Mouse (Mus musculus): ENCODE data around the gene Kcnk5. TPM values are rescaled to one million over a fixed set of nuclear protein-coding genes. Genes with fewer than 3 reads are reported as not detected.

The Kcnk5 gene
- polyA plus RNA-seq, 1 experiment from 2014 or later, result 8.9 TPM

DNA sequence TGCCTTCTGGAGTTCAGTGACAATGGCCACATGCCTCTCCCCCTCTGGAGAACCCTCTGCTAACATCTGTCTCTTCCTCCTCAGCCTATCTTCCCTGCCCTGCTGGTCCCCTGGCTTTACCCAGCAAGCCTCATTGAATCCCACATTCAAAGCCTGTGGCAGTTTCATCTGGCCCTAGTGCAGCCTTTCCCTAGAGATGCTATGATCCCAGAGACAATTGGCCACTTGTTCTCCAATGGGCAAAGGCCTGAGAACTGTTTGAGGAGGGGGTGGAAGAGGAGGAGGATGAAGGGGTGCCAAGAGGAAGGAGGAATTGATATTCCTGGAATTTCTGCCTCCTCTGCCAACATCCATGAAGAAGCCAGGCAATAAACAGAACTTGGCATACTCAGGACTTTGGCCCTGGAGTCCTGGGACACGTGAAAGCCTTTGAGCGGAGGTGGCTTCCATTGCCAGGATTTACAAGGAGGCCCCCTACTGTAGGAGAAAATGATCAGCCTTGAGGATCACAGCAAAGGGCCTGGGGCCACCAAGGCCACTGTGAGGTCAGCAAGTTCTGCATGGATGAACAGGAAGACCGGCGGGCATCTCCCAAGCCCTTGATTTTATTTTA is 11.6 kb upstream of the Kcnk5 start:
- Histone ChIP-seq H3K27ac (no peak overlapping the region), H3K36me3 (no peaks in the 10 kb centered on the region), H3K4me1 (peaks cover 14% of the 10 kb centered on the region), H3K27me3 (replicated peaks) (no peaks in the 10 kb centered on the region), H3K9me3 (replicated peaks) (no peaks in the 10 kb centered on the region), H3K4me2 (no peak overlapping the region), H3K9ac (no peak overlapping the region), H3K4me3 (no peak overlapping the region)
- 81% methylated on average over 4 of the region's 4 CpGs for WGBS (ENCODE audit: insufficient replicate concordance)
- ATAC-seq, result no peak

DNA sequence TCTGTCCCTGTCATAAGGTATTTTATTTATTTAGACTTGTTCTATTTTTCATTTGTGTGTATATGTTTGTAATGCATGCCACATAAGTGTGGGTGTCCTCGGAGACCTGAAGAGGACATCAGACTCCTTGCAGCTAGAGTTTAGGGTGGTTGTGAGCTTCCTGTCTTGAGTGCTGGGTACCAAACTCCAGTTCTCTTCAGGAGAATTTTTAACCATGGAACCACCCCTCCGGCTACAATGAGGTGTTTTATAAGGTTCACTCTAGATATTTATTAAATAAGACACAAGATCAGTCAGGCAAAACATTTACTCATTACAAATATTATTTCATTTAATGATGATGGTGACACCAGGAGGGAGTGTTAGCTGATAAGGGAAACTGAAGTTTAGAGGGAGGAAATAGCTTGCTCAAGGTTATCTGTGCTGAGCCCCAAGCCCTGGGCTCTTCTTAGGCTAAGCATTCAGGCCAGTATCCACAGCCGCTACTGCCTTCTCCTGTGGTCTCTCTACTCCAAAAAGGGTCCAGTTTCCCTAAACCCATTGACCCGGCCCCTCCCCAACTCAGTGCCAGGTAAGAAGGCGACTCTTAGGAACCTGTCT is 9.6 kb upstream of the Kcnk5 start:
- Histone ChIP-seq H3K9me3 (replicated peaks) (no peaks in the 10 kb centered on the region), H3K4me3 (no peak overlapping the region), H3K4me1 (peaks cover 14% of the 10 kb centered on the region), H3K36me3 (no peaks in the 10 kb centered on the region), H3K9ac (no peak overlapping the region), H3K27ac (no peak overlapping the region), H3K4me2 (no peak overlapping the region), H3K27me3 (replicated peaks) (no peaks in the 10 kb centered on the region)
- WGBS (ENCODE audit: insufficient replicate concordance), result 55% methylated on average over 5 of the region's 5 CpGs
- ATAC-seq, result no peak

DNA sequence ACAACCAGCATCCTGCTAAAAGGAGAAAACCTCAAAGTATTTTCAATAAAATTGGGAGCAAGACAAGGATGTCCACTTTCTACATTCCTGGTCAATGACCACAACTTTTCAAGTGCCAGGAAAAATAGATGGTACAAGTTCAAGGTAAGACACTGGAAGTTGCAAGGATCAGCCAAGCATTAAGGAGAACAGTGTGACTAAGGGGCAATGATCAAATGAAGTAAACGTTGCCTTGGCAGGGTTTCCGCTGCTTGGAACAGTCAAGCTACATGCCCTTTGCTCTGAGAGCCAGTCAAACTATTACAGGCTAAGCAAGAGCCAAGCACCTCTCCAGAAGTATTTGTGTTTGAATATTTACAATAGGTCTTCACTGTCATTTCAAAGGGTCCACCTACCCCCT is 8.1 kb upstream of the Kcnk5 start:
- H3K4me1 ChIP-seq, result peaks cover 11% of the 10 kb centered on the region
- no peak for ATAC-seq
- no peaks in the 10 kb centered on the region for H3K27me3 ChIP-seq (replicated peaks)
- no peak overlapping the region for H3K27ac ChIP-seq
- no peaks in the 10 kb centered on the region for H3K36me3 ChIP-seq
- no peaks in the 10 kb centered on the region for H3K9me3 ChIP-seq (replicated peaks)
- WGBS (ENCODE audit: insufficient replicate concordance), result 64% methylated on average over 2 of the region's 2 CpGs
- H3K4me3 ChIP-seq, result no peak overlapping the region
- H3K4me2 ChIP-seq, result no peak overlapping the region
- no peak overlapping the region for H3K9ac ChIP-seq

DNA sequence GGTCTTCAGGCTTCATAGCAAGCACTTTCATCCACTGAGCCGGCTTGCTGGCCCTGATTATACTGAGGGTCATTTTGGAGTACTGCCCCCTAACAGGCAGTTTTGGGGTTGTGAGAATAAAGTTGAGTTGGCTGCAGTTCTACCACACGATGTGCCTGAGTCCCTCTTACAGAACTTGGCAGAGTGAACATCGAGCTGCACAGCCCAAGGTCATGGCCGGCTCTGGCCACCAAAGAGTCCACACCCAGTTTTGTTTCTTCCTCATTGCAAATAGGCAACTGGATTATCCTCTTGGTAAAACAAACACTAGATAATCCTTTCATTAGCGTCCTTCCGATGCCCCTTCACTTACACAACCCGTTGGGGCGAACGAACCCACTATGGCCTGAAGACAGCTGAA is 3.8 kb upstream of the Kcnk5 start:
- ATAC-seq, result no peak
- no peaks in the 10 kb centered on the region for H3K9me3 ChIP-seq (replicated peaks)
- WGBS (ENCODE audit: insufficient replicate concordance), result 66% methylated on average over 9 of the region's 9 CpGs
- no peak overlapping the region for H3K27ac ChIP-seq
- H3K4me3 ChIP-seq, result no peak overlapping the region
- peaks cover 15% of the 10 kb centered on the region for H3K4me1 ChIP-seq
- no peaks in the 10 kb centered on the region for H3K27me3 ChIP-seq (replicated peaks)
- H3K36me3 ChIP-seq, result no peaks in the 10 kb centered on the region
- H3K4me2 ChIP-seq, result no peak overlapping the region
- no peak overlapping the region for H3K9ac ChIP-seq

DNA sequence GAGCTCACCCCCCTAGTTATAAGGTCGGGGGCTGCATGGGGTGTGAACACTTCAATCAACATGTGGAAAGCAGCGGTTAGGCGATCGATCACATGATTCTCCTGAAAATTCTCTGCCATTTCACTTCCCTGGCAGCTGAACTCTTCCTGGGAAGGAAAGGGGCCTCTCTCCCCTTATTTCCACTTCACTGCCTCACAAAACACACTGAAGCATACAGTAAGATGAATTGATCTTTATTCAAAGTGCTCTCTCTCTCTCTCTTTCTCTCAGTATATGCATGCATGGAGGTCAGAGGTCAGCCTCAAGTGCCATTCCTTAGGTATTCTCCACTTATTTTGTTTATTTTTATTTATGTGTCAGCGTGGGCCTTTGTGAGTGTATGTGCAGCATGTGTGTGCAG is 2.1 kb upstream of the Kcnk5 start:
- Histone ChIP-seq H3K4me3 (no peak overlapping the region), H3K9ac (no peak overlapping the region), H3K9me3 (replicated peaks) (no peaks in the 10 kb centered on the region), H3K4me2 (no peak overlapping the region), H3K27me3 (replicated peaks) (no peaks in the 10 kb centered on the region), H3K36me3 (no peaks in the 10 kb centered on the region), H3K4me1 (peaks cover 32% of the 10 kb centered on the region), H3K27ac (no peak overlapping the region)
- 65% methylated on average over 5 of the region's 5 CpGs for WGBS (ENCODE audit: insufficient replicate concordance)
- ATAC-seq, result no peak

DNA sequence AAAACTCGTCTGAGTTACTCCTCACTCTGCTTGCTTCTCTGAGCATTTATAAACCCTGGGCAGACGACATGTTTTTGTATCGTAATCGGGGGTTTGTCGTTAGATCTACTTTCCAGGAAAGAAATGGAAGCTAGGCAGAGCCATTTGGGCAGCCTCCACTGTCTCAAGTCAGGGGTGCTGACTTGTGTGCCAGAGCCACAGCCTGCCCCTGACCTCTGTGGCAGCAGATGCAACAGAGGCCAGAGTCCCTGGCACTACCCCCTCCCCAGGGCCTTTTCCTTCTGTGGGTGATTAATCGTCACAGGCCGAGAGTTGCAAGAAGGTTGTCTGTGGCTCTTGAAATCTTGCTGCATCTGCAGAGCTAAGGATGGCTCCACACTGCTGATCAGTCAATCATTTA is 987 bp upstream of the Kcnk5 start:
- WGBS (ENCODE audit: insufficient replicate concordance), result 73% methylated on average over 7 of the region's 7 CpGs
- H3K4me2 ChIP-seq, result no peak overlapping the region
- no peak overlapping the region for H3K4me3 ChIP-seq
- ATAC-seq, result no peak
- H3K36me3 ChIP-seq, result peaks cover 3% of the 10 kb centered on the region
- H3K9me3 ChIP-seq (replicated peaks), result no peaks in the 10 kb centered on the region
- peaks cover 43% of the 10 kb centered on the region for H3K4me1 ChIP-seq
- no peak overlapping the region; the same call in 1 of the 2 replicates for H3K9ac ChIP-seq
- no peak overlapping the region for H3K27ac ChIP-seq
- no peaks in the 10 kb centered on the region for H3K27me3 ChIP-seq (replicated peaks)

DNA sequence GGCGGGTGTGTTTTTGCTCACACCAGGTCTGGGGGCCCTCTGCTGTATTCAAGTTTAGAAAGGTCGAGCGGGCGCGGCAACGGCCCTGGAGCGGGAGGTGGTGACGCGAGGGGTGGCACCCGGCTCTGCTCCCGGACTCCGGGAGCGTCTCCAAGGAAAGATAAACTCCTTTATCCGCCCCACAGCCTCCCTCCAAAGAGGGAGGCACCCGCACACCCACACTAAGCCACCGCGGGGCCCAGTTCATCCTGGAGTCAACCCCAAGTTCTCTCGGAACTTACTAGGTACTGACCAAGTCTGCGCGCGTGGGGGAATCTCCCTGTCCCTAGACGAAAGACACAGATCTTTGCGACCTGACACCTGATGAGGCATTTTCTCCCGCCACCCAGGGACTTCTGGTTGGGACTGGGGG is 852 bp downstream of the Kcnk5 start:
- Histone ChIP-seq H3K27ac (peak overlapping the region; percentile 77), H3K4me2 (peak overlapping the region; percentile 91), H3K36me3 (peaks cover 15% of the 10 kb centered on the region), H3K9ac (peak overlapping the region; percentile 78), H3K9me3 (replicated peaks) (no peaks in the 10 kb centered on the region), H3K27me3 (replicated peaks) (no peaks in the 10 kb centered on the region), H3K4me3 (peak overlapping the region; percentile 70), H3K4me1 (peaks cover 53% of the 10 kb centered on the region)
- WGBS (ENCODE audit: insufficient replicate concordance), result 0% methylated on average over 24 of the region's 24 CpGs
- ATAC-seq, result peak; percentile 86

DNA sequence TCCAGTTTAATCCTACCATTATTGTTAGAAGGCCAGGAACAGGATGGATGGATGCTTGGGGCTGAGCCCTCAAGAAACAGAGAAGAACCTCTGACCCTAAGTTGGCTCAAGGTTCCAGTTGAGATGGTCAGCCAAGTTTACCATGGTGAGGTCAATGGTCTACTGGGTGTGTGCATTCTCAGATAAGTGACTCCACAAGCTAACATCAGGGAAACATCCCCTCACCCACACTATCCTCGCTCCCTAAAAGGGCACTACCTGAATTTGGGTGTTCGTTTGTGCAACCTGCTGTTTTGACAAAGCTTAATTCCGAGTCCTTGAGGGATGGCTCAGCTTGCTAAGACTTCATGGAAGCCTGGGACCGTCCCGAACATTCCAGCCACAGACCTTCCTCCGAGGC is 1.3 kb downstream of the Kcnk5 start:
- peak overlapping the region; percentile 77 for H3K27ac ChIP-seq

DNA sequence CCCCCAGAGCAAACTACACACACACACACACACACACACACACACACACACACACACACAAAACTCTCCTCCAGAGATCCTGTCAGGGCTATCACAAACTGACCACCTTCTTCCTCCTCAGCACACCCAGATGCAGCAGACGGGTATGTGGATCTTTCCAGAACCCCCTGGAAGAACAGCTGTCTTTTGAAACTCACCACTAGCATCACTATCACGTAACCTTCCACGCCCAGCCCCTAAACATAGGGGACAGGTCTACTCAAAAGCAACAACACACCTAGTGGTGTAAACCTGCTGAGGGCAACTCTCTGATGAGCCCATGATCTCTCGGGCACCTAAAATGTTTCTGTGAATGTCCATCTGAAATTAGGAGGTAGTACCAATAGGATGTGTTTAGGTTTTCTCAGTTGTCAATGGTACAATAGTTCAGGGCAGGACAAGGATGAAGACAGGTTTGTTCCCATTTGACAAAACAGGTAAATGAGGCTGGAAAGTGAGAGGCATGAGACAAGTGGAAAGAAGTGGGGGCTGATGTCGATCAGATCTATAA is 1.8 kb downstream of the Kcnk5 start:
- Histone ChIP-seq H3K27ac (peak overlapping the region; percentile 77), H3K4me1 (peaks cover 62% of the 10 kb centered on the region), H3K9ac (peak overlapping the region; percentile 78), H3K36me3 (peaks cover 20% of the 10 kb centered on the region), H3K27me3 (replicated peaks) (no peaks in the 10 kb centered on the region), H3K4me2 (peak overlapping the region; percentile 91), H3K4me3 (peak overlapping the region; percentile 70), H3K9me3 (replicated peaks) (no peaks in the 10 kb centered on the region)
- WGBS (ENCODE audit: insufficient replicate concordance), result 34% methylated on average over 5 of the region's 5 CpGs
- no peak for ATAC-seq

More for the DNA sequence above, 1.3 kb downstream of the Kcnk5 start:
- peak overlapping the region; percentile 78 for H3K9ac ChIP-seq
- H3K9me3 ChIP-seq (replicated peaks), result no peaks in the 10 kb centered on the region
- H3K36me3 ChIP-seq, result peaks cover 17% of the 10 kb centered on the region
- peak; percentile 7 for ATAC-seq
- H3K4me1 ChIP-seq, result peaks cover 58% of the 10 kb centered on the region
- WGBS (ENCODE audit: insufficient replicate concordance), result 7% methylated on average over 6 of the region's 6 CpGs
- no peaks in the 10 kb centered on the region for H3K27me3 ChIP-seq (replicated peaks)
- H3K4me3 ChIP-seq, result peak overlapping the region; percentile 70
- H3K4me2 ChIP-seq, result peak overlapping the region; percentile 91

DNA sequence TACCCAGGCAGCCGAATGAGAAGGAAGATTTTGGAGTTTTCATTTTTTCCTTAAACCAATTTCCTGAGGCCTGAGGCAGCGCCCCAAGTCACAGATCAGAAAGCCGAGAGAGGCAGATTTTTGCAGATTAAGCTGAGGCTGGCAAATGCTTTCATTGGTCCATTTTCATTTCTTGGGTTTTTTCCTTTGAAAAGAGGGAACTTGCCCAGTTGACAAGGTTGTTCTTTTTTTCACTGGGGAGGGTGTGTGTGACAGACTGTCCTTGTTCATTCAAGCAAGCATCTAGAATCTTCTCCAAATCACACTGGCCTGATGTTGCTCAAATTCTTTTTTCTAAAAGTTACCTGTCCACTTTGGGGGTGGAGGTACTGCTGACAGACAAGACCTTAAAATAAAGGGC is 2.5 kb downstream of the Kcnk5 start:
- no peaks in the 10 kb centered on the region for H3K9me3 ChIP-seq (replicated peaks)
- no peaks in the 10 kb centered on the region for H3K27me3 ChIP-seq (replicated peaks)
- peak overlapping the region; percentile 78 for H3K9ac ChIP-seq
- peaks cover 70% of the 10 kb centered on the region for H3K4me1 ChIP-seq
- no peak for ATAC-seq
- peak overlapping the region; percentile 70 for H3K4me3 ChIP-seq
- peak overlapping the region; percentile 91 for H3K4me2 ChIP-seq
- H3K27ac ChIP-seq, result peak overlapping the region; percentile 77; the same call in 1 of the 2 replicates
- peaks cover 20% of the 10 kb centered on the region for H3K36me3 ChIP-seq
- WGBS (ENCODE audit: insufficient replicate concordance), result 16% methylated on average over 3 of the region's 3 CpGs

DNA sequence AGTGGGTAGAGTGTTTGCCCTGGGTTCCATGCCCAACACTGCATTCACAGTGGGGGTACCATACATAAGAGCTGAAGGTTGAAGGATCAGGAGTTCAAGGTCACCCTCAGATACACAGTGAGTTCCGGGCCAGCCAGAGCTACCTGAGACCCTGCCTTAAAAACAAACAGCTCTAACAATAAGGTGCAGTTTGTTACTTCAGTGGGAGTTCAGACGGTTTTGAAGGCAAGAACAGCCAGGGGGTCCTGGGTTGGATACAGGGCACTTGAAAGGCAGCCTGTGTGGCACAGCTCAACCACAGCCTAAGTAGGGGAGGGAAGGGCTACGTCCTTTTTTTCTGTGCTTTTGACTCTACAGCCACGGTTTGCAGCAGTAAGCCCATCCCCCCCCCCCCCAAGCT is 3.0 kb downstream of the Kcnk5 start:
- peak overlapping the region; percentile 91 for H3K4me2 ChIP-seq
- peaks cover 75% of the 10 kb centered on the region for H3K4me1 ChIP-seq
- H3K36me3 ChIP-seq, result peaks cover 20% of the 10 kb centered on the region
- H3K9ac ChIP-seq, result peak overlapping the region; percentile 31
- WGBS (ENCODE audit: insufficient replicate concordance), result 24% methylated on average over 4 of the region's 4 CpGs
- H3K27ac ChIP-seq, result no peak overlapping the region
- peak overlapping the region; percentile 70 for H3K4me3 ChIP-seq
- H3K9me3 ChIP-seq (replicated peaks), result no peaks in the 10 kb centered on the region
- no peak for ATAC-seq
- H3K27me3 ChIP-seq (replicated peaks), result no peaks in the 10 kb centered on the region

DNA sequence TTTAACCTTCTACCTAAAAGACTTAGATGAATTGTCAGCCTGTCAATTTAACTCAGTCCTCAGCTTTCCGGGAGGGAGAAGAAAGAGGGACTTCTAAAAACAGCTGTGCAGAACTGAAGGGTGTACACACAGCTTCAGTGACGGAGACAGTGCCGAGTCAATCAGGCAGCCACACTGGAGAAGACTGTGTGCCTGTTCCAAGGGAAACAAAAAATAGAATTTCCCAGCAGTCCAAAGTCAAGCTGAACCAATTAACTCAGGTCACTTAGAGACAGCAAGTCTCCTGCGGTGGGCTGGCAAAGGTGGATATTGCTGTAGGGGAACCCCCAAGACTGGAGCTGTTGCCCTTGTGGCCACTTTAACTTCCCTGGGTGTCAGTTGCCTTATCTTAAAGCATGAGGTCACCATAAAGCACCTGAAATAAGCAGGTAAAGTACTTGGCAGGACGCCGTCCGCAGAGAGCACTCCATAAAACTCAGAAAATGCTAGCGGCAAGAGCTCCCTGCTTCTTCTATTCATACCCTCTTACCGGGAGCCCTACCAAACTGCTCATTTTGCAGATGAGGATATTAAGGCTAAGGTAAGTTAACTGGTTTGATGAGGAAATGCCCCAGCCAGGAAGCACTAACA is 4.0 kb downstream of the Kcnk5 start:
- peaks cover 83% of the 10 kb centered on the region for H3K4me1 ChIP-seq
- no peak overlapping the region for H3K4me2 ChIP-seq
- H3K27me3 ChIP-seq (replicated peaks), result no peaks in the 10 kb centered on the region
- H3K9ac ChIP-seq, result 0 out of 2 replicates have a peak overlapping the region, but pooled peaks have one; percentile 2
- no peaks in the 10 kb centered on the region for H3K9me3 ChIP-seq (replicated peaks)
- no peak for ATAC-seq
- H3K4me3 ChIP-seq, result no peak overlapping the region
- peaks cover 20% of the 10 kb centered on the region for H3K36me3 ChIP-seq
- no peak overlapping the region; the same call in 1 of the 2 replicates for H3K27ac ChIP-seq
- WGBS (ENCODE audit: insufficient replicate concordance), result 88% methylated on average over 9 of the region's 9 CpGs
